Mouse (Mus musculus): ENCODE results near the gene Kyat1. TPM values are rescaled to one million over a fixed set of nuclear protein-coding genes. Genes with fewer than 3 reads are reported as not detected.

Kyat1 gene
- total RNA-seq, 1 experiment, result 5.2 TPM

DNA sequence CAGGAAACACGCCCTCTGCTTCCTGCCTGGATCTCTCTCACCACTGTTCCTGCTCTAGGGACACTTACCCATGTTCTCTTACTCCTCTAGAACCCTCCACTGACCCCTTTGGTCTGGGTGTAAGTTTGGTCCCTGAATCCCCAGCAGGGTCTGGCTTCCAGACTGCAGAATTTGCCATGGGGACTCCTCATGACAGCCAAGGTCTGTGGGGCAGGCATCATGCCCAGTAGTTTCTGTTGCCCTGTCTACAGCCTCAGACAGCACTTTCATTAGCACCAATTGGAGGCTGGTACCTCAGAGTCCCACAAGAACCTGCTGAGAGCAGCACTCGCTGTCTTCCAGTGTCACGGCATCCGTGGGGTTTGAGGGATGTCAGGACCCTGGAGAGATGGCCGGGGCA is 2.2 kb upstream of the Kyat1 start:
- H3K4me1 ChIP-seq (ENCODE audit: control insufficient read depth in 2 of 2, insufficient read depth in 2 of 2, low read length in 2 of 2, poor library complexity in 1 of 2), result peaks cover 4 to 14% of the 10 kb centered on the region in 2 experiments; a peak in 2 of 4 replicates
- no peak overlapping the region for H3K9ac ChIP-seq (ENCODE audit: insufficient read depth, low read depth, low read length, poor library complexity, severe bottlenecking)
- H3K36me3 ChIP-seq (ENCODE audit: control insufficient read depth, insufficient read depth, low read length, poor library complexity, severe bottlenecking), result no peaks in the 10 kb centered on the region
- H3K9me3 ChIP-seq (ENCODE audit: control insufficient read depth, insufficient read depth, low read depth, low read length), result no peaks in the 10 kb centered on the region
- no peak overlapping the region for H3K27ac ChIP-seq (ENCODE audit: insufficient read depth, low read depth, low read length, poor library complexity, severe bottlenecking)
- TF ChIP-seq MAFK (IDR thresholded peaks at IDR 0.05; ENCODE audit: insufficient read depth, low read depth, low read length) (no peak), ZC3H11A (IDR thresholded peaks at IDR 0.05; ENCODE audit: borderline replicate concordance, low read depth, low read length) (no peak), CHD2 (IDR thresholded peaks at IDR 0.05; ENCODE audit: low read depth, low read length) (no peak), HCFC1 (IDR thresholded peaks at IDR 0.05; ENCODE audit: borderline replicate concordance, insufficient read depth, low read length) (no peak), ZNF384 (IDR thresholded peaks at IDR 0.05; ENCODE audit: low read depth, low read length) (no peak)
- no peak for DNase-seq (ENCODE audit: low read depth, low spot score)
- H3K4me3 ChIP-seq (ENCODE audit: insufficient read depth in 1 of 2, low read depth in 1 of 2, low read length in 2 of 2, poor library complexity in 1 of 2, severe bottlenecking in 1 of 2), result no peak overlapping the region
- in situ Hi-C loops (cut with MboI; ENCODE audit: low sequenced_read_pairs in 2 of 2, unreplicated experiment in 2 of 2), result no loop called here

- in situ Hi-C loops (cut with MboI; ENCODE audit: low sequenced_read_pairs in 2 of 2, unreplicated experiment in 2 of 2), result no loop called here
- no peak for TF ChIP-seq MAFK (IDR thresholded peaks at IDR 0.05; ENCODE audit: insufficient read depth, low read depth, low read length)
- no peak for TF ChIP-seq CHD2 (IDR thresholded peaks at IDR 0.05; ENCODE audit: low read depth, low read length)
- no peak for TF ChIP-seq ZC3H11A (IDR thresholded peaks at IDR 0.05; ENCODE audit: borderline replicate concordance, low read depth, low read length)
- no peak for TF ChIP-seq HCFC1 (IDR thresholded peaks at IDR 0.05; ENCODE audit: borderline replicate concordance, insufficient read depth, low read length)
- no peak for TF ChIP-seq ZNF384 (IDR thresholded peaks at IDR 0.05; ENCODE audit: low read depth, low read length)
Measured at GRCm38 (mm10) chr2:30207401-30207800, 1.8 kb upstream of the Kyat1 start.

GRCm38 (mm10) chr2:30205255-30205628 is 405 bp downstream of the Kyat1 start:
- Histone ChIP-seq H3K9ac (ENCODE audit: insufficient read depth, low read depth, low read length, poor library complexity, severe bottlenecking) (peak overlapping the region; percentile 64), H3K27ac (ENCODE audit: insufficient read depth, low read depth, low read length, poor library complexity, severe bottlenecking) (no peak overlapping the region), H3K4me3 (ENCODE audit: insufficient read depth in 1 of 2, low read depth in 1 of 2, low read length in 2 of 2, poor library complexity in 1 of 2, severe bottlenecking in 1 of 2) (peak overlapping the region; percentile 80 to 96), H3K4me1 (ENCODE audit: control insufficient read depth in 2 of 2, insufficient read depth in 2 of 2, low read length in 2 of 2, poor library complexity in 1 of 2) (peaks cover 2 to 6% of the 10 kb centered on the region in 2 experiments; a peak in 2 of 4 replicates), H3K9me3 (ENCODE audit: control insufficient read depth, insufficient read depth, low read depth, low read length) (no peaks in the 10 kb centered on the region), H3K36me3 (ENCODE audit: control insufficient read depth, insufficient read depth, low read length, poor library complexity, severe bottlenecking) (no peaks in the 10 kb centered on the region)
- in situ Hi-C loops (cut with MboI; ENCODE audit: low sequenced_read_pairs in 2 of 2, unreplicated experiment in 2 of 2), result no loop called here
- TF ChIP-seq ZC3H11A (IDR thresholded peaks at IDR 0.05; ENCODE audit: borderline replicate concordance, low read depth, low read length) (no peak), MAFK (IDR thresholded peaks at IDR 0.05; ENCODE audit: insufficient read depth, low read depth, low read length) (no peak)
- no peak for DNase-seq (ENCODE audit: low read depth, low spot score)

More at GRCm38 (mm10) chr2:30207401-30207800, 1.8 kb upstream of the Kyat1 start:
- H3K4me3 ChIP-seq (ENCODE audit: insufficient read depth in 1 of 2, low read depth in 1 of 2, low read length in 2 of 2, poor library complexity in 1 of 2, severe bottlenecking in 1 of 2), result no peak overlapping the region
- no peak overlapping the region for H3K9ac ChIP-seq (ENCODE audit: insufficient read depth, low read depth, low read length, poor library complexity, severe bottlenecking)
- no peaks in the 10 kb centered on the region for H3K36me3 ChIP-seq (ENCODE audit: control insufficient read depth, insufficient read depth, low read length, poor library complexity, severe bottlenecking)
- no peaks in the 10 kb centered on the region for H3K9me3 ChIP-seq (ENCODE audit: control insufficient read depth, insufficient read depth, low read depth, low read length)
- DNase-seq (ENCODE audit: low read depth, low spot score), result no peak
- peaks cover 4 to 14% of the 10 kb centered on the region in 2 experiments; a peak in 2 of 4 replicates for H3K4me1 ChIP-seq (ENCODE audit: control insufficient read depth in 2 of 2, insufficient read depth in 2 of 2, low read length in 2 of 2, poor library complexity in 1 of 2)
- no peak overlapping the region for H3K27ac ChIP-seq (ENCODE audit: insufficient read depth, low read depth, low read length, poor library complexity, severe bottlenecking)

DNA sequence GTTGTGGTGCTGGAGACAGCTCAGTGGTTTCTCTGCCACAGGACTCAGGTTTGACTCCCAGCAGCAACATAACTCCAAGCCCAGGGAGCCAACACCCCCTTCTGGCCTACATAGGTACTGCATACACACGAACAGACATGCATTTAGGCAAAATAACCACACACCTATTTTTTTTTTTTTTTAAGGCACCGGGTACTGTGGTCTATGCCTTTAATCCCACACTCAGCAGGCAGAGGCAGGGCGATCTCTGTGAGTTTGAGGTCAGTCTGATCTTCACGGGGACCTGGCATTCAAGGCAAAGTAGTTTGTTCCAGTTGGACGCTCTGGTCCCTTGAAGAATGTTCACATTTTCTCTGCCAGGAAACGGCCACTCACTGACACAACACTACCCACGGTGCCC is 2.2 kb downstream of the Kyat1 start:
- in situ Hi-C loops (cut with MboI; ENCODE audit: low sequenced_read_pairs in 2 of 2, unreplicated experiment in 2 of 2), result no loop called here
- DNase-seq (ENCODE audit: low read depth, low spot score), result peak; percentile 81
- Histone ChIP-seq H3K36me3 (ENCODE audit: control insufficient read depth, insufficient read depth, low read length, poor library complexity, severe bottlenecking) (no peaks in the 10 kb centered on the region), H3K4me1 (ENCODE audit: control insufficient read depth in 2 of 2, insufficient read depth in 2 of 2, low read length in 2 of 2, poor library complexity in 1 of 2) (peaks cover 2 to 5% of the 10 kb centered on the region in 2 experiments; a peak in 2 of 4 replicates), H3K4me3 (ENCODE audit: insufficient read depth in 1 of 2, low read depth in 1 of 2, low read length in 2 of 2, poor library complexity in 1 of 2, severe bottlenecking in 1 of 2) (no peak overlapping the region), H3K9me3 (ENCODE audit: control insufficient read depth, insufficient read depth, low read depth, low read length) (no peaks in the 10 kb centered on the region), H3K9ac (ENCODE audit: insufficient read depth, low read depth, low read length, poor library complexity, severe bottlenecking) (no peak overlapping the region), H3K27ac (ENCODE audit: insufficient read depth, low read depth, low read length, poor library complexity, severe bottlenecking) (no peak overlapping the region)
- TF ChIP-seq ZNF384 (IDR thresholded peaks at IDR 0.05; ENCODE audit: low read depth, low read length) (peak; percentile 94), MAFK (IDR thresholded peaks at IDR 0.05; ENCODE audit: insufficient read depth, low read depth, low read length) (0 out of 2 replicates have a peak, but pooled peaks have one; percentile 7), CHD2 (IDR thresholded peaks at IDR 0.05; ENCODE audit: low read depth, low read length) (no peak), ZC3H11A (IDR thresholded peaks at IDR 0.05; ENCODE audit: borderline replicate concordance, low read depth, low read length) (0 out of 2 replicates have a peak, but pooled peaks have one; percentile 44)

- no peaks in the 10 kb centered on the region for H3K36me3 ChIP-seq (ENCODE audit: control insufficient read depth, insufficient read depth, low read length, poor library complexity, severe bottlenecking)
- DNase-seq (ENCODE audit: low read depth, low spot score), result no peak
- no peak for TF ChIP-seq HCFC1 (IDR thresholded peaks at IDR 0.05; ENCODE audit: borderline replicate concordance, insufficient read depth, low read length)
- TF ChIP-seq ZNF384 (IDR thresholded peaks at IDR 0.05; ENCODE audit: low read depth, low read length), result no peak
- TF ChIP-seq ZC3H11A (IDR thresholded peaks at IDR 0.05; ENCODE audit: borderline replicate concordance, low read depth, low read length), result no peak
- TF ChIP-seq MAFK (IDR thresholded peaks at IDR 0.05; ENCODE audit: insufficient read depth, low read depth, low read length), result no peak
- TF ChIP-seq CHD2 (IDR thresholded peaks at IDR 0.05; ENCODE audit: low read depth, low read length), result no peak
- no peak overlapping the region for H3K27ac ChIP-seq (ENCODE audit: insufficient read depth, low read depth, low read length, poor library complexity, severe bottlenecking)
- H3K9me3 ChIP-seq (ENCODE audit: control insufficient read depth, insufficient read depth, low read depth, low read length), result no peaks in the 10 kb centered on the region
- H3K4me3 ChIP-seq (ENCODE audit: insufficient read depth in 1 of 2, low read depth in 1 of 2, low read length in 2 of 2, poor library complexity in 1 of 2, severe bottlenecking in 1 of 2), result no peak overlapping the region
- no peak overlapping the region for H3K9ac ChIP-seq (ENCODE audit: insufficient read depth, low read depth, low read length, poor library complexity, severe bottlenecking)
- H3K4me1 ChIP-seq (ENCODE audit: control insufficient read depth in 2 of 2, insufficient read depth in 2 of 2, low read length in 2 of 2, poor library complexity in 1 of 2), result peaks cover 2 to 6% of the 10 kb centered on the region in 2 experiments; a peak in 2 of 4 replicates
- in situ Hi-C loops (cut with MboI; ENCODE audit: low sequenced_read_pairs in 2 of 2, unreplicated experiment in 2 of 2), result no loop called here
Measured at GRCm38 (mm10) chr2:30200388-30200925, 5.2 kb downstream of the Kyat1 start.
